Mouse (Mus musculus): Measurements from ENCODE around the gene Ly6g5b.
"Not testable (repeated sequence)": the region's sequence is repeated elsewhere in the genome, so short reads cannot be mapped to it uniquely, and the experiment has no call there.

Gene Ly6g5b

DNA sequence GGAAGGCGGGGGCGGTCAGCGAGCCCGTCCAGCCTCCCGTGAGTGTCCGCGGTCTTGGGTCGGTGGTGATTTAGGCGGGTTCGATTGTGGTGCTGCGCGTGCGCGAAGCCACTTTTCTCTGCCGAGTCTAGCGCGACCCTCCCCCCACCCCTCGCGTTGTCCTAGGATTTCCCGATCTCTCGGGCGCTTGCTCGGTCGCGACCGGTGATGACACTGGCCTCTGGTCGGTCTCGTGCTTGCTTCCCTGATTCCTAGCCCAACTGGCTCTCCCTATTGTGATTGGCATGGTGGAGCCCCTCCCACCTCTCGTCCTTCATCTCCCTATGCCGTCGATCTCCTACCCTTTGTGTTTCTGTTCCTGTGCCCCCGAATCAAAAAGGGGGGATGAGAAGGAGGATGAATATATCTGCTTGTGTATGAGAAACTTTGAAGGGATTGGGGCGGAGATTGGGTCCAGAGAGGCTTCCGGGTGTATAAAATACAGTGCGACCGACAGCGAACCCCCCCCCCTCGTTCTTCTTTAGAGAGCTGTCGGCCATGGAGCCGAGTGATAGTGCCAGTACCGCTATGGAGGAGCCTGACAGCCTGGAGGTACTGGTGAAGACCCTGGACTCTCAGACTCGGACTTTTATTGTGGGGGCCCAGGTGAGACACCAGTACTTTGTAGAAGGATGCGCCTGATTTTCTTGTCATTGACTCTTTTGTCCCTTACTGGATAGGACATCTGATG, 20.5 kb upstream of the Ly6g5b start:
- DNase-seq: no peak

DNA sequence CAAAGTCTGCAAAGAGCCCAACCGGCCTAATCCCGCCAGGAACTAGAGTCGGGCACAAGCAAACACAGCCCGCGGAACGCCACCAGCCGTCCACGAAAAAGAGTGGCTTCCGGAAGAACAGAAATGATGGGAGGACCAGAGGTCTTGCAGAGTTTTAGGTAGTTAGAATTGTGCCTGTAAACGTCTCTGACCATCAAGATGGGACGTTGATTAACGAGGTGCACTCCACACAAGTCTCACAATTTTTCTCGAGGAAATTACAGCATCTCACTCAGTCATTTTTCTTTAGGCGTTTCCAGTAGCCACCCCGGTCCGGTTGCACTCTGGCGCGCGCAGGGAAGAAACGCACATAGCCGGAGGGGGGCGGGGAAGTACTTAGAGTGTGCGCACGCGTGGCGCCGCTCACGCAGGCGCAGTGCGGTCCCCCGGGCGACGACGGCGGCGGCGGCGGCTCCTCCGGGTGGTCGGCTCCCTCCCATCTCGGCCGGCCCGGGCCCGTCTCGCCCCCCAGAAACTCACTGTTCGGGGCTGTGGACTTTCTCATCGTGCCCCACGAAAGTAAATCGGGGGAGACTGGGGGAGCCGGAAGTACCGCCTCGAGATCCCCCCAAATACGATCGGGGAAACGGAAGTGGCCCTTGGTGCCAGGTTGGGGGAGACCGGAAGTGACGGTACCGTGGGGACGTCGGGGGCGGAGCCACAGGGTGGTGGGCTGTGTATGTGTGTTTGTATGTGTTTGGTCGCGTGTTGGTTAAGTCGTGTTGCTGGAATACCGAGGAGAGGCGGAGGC, 19.8 kb upstream of the Ly6g5b start, which contains the start of gene Bag6:
Gene Bag6, plus strand, starts transcription at position 378 of the 790 bp plus-strand sequence.
- peak; percentile 95 to 97 for DNase-seq

DNA sequence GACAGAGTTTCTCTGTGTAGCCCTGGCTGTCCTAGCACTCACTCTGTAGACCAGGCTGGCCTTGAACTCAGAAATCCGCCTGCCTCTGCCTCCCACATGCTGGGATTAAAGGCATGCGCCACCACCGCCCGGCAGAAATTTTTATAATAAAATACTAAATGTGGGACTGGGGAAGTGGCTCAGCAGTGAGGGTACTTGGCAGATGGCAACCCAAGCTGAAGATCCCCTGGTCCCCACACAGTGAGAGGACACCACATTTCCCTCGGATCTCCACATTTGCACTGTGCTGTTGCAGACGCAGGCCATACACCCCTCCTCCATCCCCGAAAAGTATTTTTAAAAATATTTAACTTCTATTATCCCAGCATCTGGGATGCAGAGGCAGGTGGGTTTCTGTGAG, 18.3 kb upstream of the Ly6g5b start:
- DNase-seq: no peak

- no peak for DNase-seq
Observed at GRCm38 (mm10) chr17:35132174-35132560, 16.9 kb upstream of the Ly6g5b start.

DNA sequence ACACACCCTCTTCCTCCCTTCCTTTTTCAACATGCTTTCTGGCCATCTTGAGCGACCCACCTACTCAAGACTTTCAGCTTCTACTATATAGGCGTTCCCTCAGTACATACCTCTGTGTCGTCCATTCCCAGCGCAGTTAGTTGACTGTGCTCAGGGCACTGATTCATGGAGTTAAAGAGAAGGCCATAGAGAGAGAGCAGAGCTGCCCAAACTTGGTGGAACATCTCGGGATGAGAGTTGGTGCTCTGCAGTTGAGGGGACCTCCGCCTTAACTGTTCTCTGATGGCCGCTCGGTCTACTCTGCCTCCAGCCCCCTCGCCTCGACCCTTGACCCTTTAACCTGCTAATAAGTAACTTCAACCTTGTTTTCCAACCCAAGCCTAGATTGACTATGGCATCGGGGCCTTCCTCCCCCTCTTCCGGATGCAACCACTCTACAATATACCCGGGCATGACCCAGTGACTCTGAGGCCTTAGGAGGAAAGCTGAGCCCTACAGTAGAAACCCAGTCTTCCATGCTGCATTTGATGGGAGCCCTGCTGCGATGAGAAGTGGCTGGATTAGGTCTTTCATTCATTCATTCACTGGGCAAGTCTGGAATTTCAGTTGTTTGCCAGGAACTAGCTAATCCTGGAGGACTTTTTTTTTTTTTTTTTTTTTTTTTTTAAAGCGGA, 16.4 kb upstream of the Ly6g5b start, which contains the start of gene Apom:
Gene Apom, minus strand, starts transcription at position 551 of the 674 bp plus-strand sequence.
- peak in 1 of 2 experiments; percentile 48 for DNase-seq

- no peak for DNase-seq
Observed at GRCm38 (mm10) chr17:35131038-35131437, 15.8 kb upstream of the Ly6g5b start.

- no peak for DNase-seq
Observed at GRCm38 (mm10) chr17:35128996-35129395, 13.8 kb upstream of the Ly6g5b start.

- no peak for DNase-seq
Observed at GRCm38 (mm10) chr17:35127017-35127416, 11.8 kb upstream of the Ly6g5b start.

GRCm38 (mm10) chr17:35126206-35126611, 11.0 kb upstream of the Ly6g5b start, which contains the start of gene D17H6S53E:
TSS of gene D17H6S53E (plus strand) at chr17:35126373.
- peak; percentile 81 to 88 for DNase-seq

DNA sequence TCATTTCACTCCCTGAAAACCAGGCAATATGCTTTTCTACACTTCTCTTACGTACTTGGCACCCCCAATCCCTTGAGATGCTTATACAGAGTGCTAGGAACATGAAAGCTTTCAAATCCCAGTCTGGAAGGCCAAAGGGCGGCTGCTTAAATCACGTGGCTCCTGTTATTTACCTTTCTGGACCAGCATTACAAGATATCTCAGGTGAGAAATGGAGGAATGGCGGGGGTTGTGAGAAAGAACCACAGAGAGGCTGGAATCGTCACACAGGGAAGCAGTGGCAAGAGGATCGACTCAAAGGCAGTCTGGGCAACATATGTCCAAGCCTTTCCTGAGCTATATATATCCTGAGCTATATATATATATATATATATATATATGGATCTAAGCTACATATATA, 10.3 kb upstream of the Ly6g5b start:
- no peak for DNase-seq

GRCm38 (mm10) chr17:35125081-35125480, 9.9 kb upstream of the Ly6g5b start:
- DNase-seq: no peak

DNA sequence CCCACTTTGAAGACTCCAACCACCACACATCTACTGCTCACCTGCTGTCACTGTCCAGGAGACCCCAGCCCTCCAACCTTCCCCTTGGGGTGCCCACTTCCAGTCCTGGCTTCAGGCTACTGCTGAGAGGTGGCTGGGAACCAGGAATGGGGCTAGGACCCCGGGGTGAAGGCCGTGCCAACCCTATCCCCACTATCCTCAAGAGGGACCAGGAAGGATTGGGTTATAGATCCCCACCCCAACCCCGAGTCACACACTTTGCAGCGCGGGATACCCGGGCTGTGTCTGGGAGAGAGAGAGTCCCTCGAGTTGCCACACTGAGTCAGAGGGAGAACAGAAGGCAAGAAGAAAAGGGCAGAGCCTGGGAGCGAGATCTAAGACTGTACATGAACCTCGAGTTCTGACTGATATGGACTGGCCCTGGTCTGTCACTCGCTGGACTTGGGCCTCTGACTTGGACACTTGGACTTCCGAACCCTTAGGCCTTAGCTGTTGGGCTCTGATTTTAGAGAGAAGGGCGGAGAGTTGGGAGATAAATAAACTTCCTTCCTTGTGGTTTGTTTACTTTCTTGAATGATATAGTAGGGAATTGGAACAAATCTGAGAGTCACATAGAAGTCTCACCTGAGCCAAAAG, 9.2 kb upstream of the Ly6g5b start:
- DNase-seq: not testable (repeated sequence)

- DNase-seq: not testable (repeated sequence)
Observed at GRCm38 (mm10) chr17:35123287-35123686, 8.1 kb upstream of the Ly6g5b start.

- DNase-seq: peak; percentile 74 to 80
Observed at GRCm38 (mm10) chr17:35121871-35122303, 6.7 kb upstream of the Ly6g5b start, which contains the start of gene Csnk2b. TSS of gene Csnk2b (minus strand) at chr17:35122053.

GRCm38 (mm10) chr17:35121143-35121799, 6.0 kb upstream of the Ly6g5b start, which contains the start of gene Gpank1:
TSS of gene Gpank1 (plus strand) at chr17:35121455.
- DNase-seq: peak; percentile 98 to 99

GRCm38 (mm10) chr17:35120745-35121142, 5.5 kb upstream of the Ly6g5b start:
- DNase-seq: peak in 1 of 2 experiments; percentile 60

DNA sequence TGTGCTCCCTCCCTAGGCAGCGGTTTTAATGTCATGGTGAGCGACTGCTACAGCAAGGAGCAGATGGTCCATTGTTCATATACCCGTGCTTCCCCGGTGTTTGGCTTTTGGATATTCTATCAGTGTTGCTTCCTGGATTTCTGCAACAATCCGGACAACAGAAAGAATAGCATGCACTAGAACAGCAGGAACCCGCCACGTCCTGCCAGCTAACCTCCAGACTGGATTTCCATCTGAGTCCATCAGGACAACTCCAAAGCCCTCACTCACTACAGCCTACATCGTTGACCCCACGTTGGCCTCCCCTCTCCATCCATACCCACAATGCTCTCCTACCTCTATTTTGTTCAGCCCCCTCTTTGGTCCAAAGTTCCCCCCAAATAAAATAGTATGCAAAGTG, 3.5 kb downstream of the Ly6g5b start:
- DNase-seq: no peak

DNA sequence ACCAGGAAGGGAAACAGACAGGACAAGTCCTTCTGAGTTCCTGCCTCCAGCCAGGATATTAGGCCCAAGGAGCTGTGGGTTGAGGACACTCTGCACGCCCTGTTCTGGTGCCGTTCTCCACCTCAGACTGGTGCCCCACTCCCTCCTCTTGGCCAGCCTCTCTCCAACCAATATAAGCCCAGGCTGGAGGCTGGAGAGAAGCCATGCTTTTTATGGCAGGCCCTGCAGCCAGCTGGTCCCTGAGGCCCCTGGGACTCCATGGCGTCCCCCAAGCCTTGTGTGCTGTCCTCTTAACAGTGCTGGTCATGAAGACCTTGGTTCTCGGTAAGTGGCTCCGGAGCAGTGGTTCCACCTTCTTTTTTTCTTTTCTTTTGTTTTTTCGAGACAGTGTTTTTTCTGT, 7.1 kb downstream of the Ly6g5b start, which contains the start of gene Ly6g5c:
Gene Ly6g5c, plus strand, starts transcription at position 183 of the 400 bp plus-strand sequence.
- no peak for DNase-seq

GRCm38 (mm10) chr17:35106522-35106921, 8.7 kb downstream of the Ly6g5b start:
- no peak for DNase-seq

GRCm38 (mm10) chr17:35105740-35106389, 9.4 kb downstream of the Ly6g5b start:
- peak; percentile 69 to 82 for DNase-seq

DNA sequence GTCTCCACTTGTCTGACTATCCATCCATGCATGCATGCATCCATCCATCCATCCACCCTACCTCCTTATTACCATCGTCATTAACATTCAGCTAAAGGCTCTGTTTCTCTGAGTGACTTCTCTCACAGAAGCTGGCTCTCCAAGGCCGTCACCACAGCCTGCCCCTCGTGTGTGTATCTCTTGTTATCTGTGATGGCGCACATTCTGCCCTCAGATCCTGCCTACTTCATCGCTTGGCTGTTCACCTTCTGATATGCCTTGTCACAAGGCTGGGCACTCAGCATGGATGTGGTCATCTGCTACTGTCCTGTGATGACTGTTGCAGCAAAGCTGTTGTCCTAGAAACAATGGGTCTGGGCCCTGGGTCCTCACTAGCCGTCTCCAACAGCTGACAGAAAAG, 10.5 kb downstream of the Ly6g5b start:
- DNase-seq: no peak

Measured in kidney, postnatal 4 days (tissue).